ENCODE assay signal across 10 mouse cellular contexts in genomic region chr9:88362055-88362850, GRCm38 (mm10). TPM values are rescaled to one million over a fixed set of nuclear protein-coding genes. Genes with fewer than 3 reads are reported as not detected.
DNase-seq lines count a peak whose midpoint lies in the region; ATAC-seq and TF ChIP-seq lines count a peak whose summit lies in the region.
"Had no signal": no experiment of that assay in that cellular context is flagged by ENCODE, and none has a peak within 500 bp of the region (broad histone marks: within the 10 kb centered on the region; RNA-seq: fewer than 3 reads in every experiment).

No protein-coding gene starts in this region.

- no peak overlapping the region for H3K4me2 ChIP-seq in lung, embryonic 16.5 days (ENCODE audit: low read depth, low read length)
- H3K4me2 ChIP-seq in midbrain, embryonic 13.5 days (replicated peaks): no peak overlapping the region
- H3K4me2 ChIP-seq: liver, embryonic 15.5 days had no signal

- no peak overlapping the region for H3K4me3 ChIP-seq in lung, embryonic 16.5 days (ENCODE audit: low read length)
- no peak overlapping the region for H3K4me3 ChIP-seq in lung, adult 2 months (replicated peaks; ENCODE audit: extremely low read depth, low read depth, low read length)
- H3K4me3 ChIP-seq in midbrain, embryonic 13.5 days (replicated peaks): no peak overlapping the region
- H3K4me3 ChIP-seq: liver, embryonic 15.5 days had no signal

- 0 out of 2 replicates have a peak, but pooled peaks cover 2% of the 10 kb centered on the region for H3K4me1 ChIP-seq in lung, embryonic 16.5 days (replicated peaks; ENCODE audit: control insufficient read depth, insufficient read depth, low read length)
- no peaks in the 10 kb centered on the region; the same call in 1 of the 2 replicates for H3K4me1 ChIP-seq in lung, adult 2 months (ENCODE audit: control insufficient read depth, insufficient read depth, low read length)
- H3K4me1 ChIP-seq in midbrain, embryonic 13.5 days (replicated peaks): 0 out of 2 replicates have a peak, but pooled peaks cover 6% of the 10 kb centered on the region

- no peaks in the 10 kb centered on the region for H3K9me3 ChIP-seq in lung, embryonic 16.5 days (ENCODE audit: control insufficient read depth, low read length)
- H3K9me3 ChIP-seq in midbrain, embryonic 13.5 days: no peaks in the 10 kb centered on the region
- H3K9me3 ChIP-seq: liver, embryonic 15.5 days had no signal

- ATAC-seq in cerebellum, adult (ENCODE audit: insufficient number of reproducible peaks, low FRiP score, low TSS enrichment): 0 out of 2 replicates have a peak, but pooled peaks have one; percentile 31
- ATAC-seq in lung, embryonic 16.5 days (ENCODE audit: low read depth): peak; percentile 7; the same call in 1 of the 2 replicates
- ATAC-seq in midbrain, embryonic 13.5 days: peak; percentile 55

- H3K27ac ChIP-seq in lung, embryonic 16.5 days (ENCODE audit: low read length): no peak overlapping the region
- 0 out of 2 replicates have a peak overlapping the region, but pooled peaks have one; percentile 14 for H3K27ac ChIP-seq in midbrain, embryonic 13.5 days
- H3K27ac ChIP-seq: liver, embryonic 15.5 days had no signal

- no peak for DNase-seq in cerebellum, adult 11 months
- DNase-seq in lung, adult 2 months: no peak
- DNase-seq in cerebellum, postnatal 14 days: peak; percentile 46 to 61
- DNase-seq in urinary bladder, adult 18-20 months (ENCODE audit: low spot score in 2 of 2): no peak
- no peak for DNase-seq in liver

- no peak for TF ChIP-seq POLR2A in lung, adult 2 months (IDR thresholded peaks at IDR 0.05; ENCODE audit: borderline replicate concordance, extremely low read depth, low read depth, low read length)

- TF ChIP-seq CTCF in lung, adult 2 months (IDR thresholded peaks at IDR 0.05; ENCODE audit: insufficient read depth, low read length): no peak

- no peaks in the 10 kb centered on the region for H3K27me3 ChIP-seq in lung, embryonic 16.5 days (ENCODE audit: control insufficient read depth, insufficient read depth, low read depth, low read length)
- H3K27me3 ChIP-seq in midbrain, embryonic 13.5 days: no peaks in the 10 kb centered on the region
- H3K27me3 ChIP-seq: CH12.LX; liver, embryonic 15.5 days had no signal

- no peaks in the 10 kb centered on the region for H3K36me3 ChIP-seq in lung, embryonic 16.5 days (ENCODE audit: control insufficient read depth, insufficient read depth, low read length)
- H3K36me3 ChIP-seq in midbrain, embryonic 13.5 days: 0 out of 2 replicates have a peak, but pooled peaks cover 4% of the 10 kb centered on the region
- H3K36me3 ChIP-seq: liver, embryonic 15.5 days had no signal

- WGBS in lung, embryonic 16.5 days: 34% methylated on average over 5 of the region's 5 CpGs
- 38% methylated on average over 5 of the region's 5 CpGs for WGBS in lung, adult 2 months
- WGBS in midbrain, embryonic 13.5 days: 33% methylated on average over 5 of the region's 5 CpGs

- no peak overlapping the region for H3K9ac ChIP-seq in lung, embryonic 16.5 days (ENCODE audit: low read length)
- H3K9ac ChIP-seq in midbrain, embryonic 13.5 days (replicated peaks): no peak overlapping the region
- H3K9ac ChIP-seq: liver, embryonic 15.5 days had no signal

RNA-seq across cellular contexts. Expression of gene Nt5e, which starts 35.3 kb away (rescaled TPM):
- polyA plus RNA-seq in lung, embryonic 16.5 days (2015; fragmentation: Nextera tagmentation; extraction: Ambion mirVana): 3.3 and 3.4 TPM in 2 replicates
- polyA plus RNA-seq in lung, adult 2 months (2012; rRNA removed): 25.6 and 26.4 TPM in 2 replicates
- 0.39 and 0.84 TPM in 2 replicates for polyA plus RNA-seq in midbrain, embryonic 13.5 days (2015; fragmentation: Nextera tagmentation; extraction: Ambion mirVana)

Comparison
In these comparisons a context has a peak if more than half of its experiments do, and no peak if none do; other contexts are left out.
1. DNase-seq: peak in cerebellum, postnatal 14 days (2 of 2); none in cerebellum, adult 11 months (single experiment), lung, adult 2 months (single experiment), urinary bladder, adult 18-20 months (0 of 2) and liver (single experiment).
2. Peak in every context shown above with its lines, with median percentiles within 50 percentile points of each other: ATAC-seq.